Mouse (Mus musculus): ENCODE measurements around the gene Slc16a3. TPM values are rescaled to one million over a fixed set of nuclear protein-coding genes. Genes with fewer than 3 reads are reported as not detected.

The Slc16a3 gene
- polyA plus RNA-seq, 1 experiment from 2014 or later = 12.7 TPM

- H3K36me3 ChIP-seq = no peaks in the 10 kb centered on the region
- H3K4me2 ChIP-seq = no peak overlapping the region
- no peaks in the 10 kb centered on the region for H3K9me3 ChIP-seq
- H3K27me3 ChIP-seq = no peaks in the 10 kb centered on the region
- no peak overlapping the region for H3K27ac ChIP-seq (replicated peaks)
- no peaks in the 10 kb centered on the region for H3K4me1 ChIP-seq (replicated peaks)
- no peak for ATAC-seq (ENCODE audit: low read depth)
- H3K9ac ChIP-seq = no peak overlapping the region
- H3K4me3 ChIP-seq = no peak overlapping the region
- WGBS = 66% methylated on average over 6 of the region's 6 CpGs
Observed at GRCm38 (mm10) chr11:121006184-121006583, 57.9 kb downstream of the Slc16a3 start.

- ATAC-seq (ENCODE audit: low read depth) = no peak
- Histone ChIP-seq H3K27me3 (no peaks in the 10 kb centered on the region), H3K4me2 (no peak overlapping the region), H3K9me3 (no peaks in the 10 kb centered on the region), H3K4me1 (replicated peaks) (no peaks in the 10 kb centered on the region), H3K9ac (no peak overlapping the region), H3K4me3 (no peak overlapping the region), H3K36me3 (no peaks in the 10 kb centered on the region), H3K27ac (replicated peaks) (no peak overlapping the region)
- 93% methylated on average over 3 of the region's 3 CpGs for WGBS
Observed at GRCm38 (mm10) chr11:121010044-121010755, 61.9 kb downstream of the Slc16a3 start.

Other genes starting within 250 kb of the Slc16a3 start
- 91.2 and 101 TPM in 2 replicates for gene Cenpx, start 234.7 kb upstream of the Slc16a3 start, polyA plus RNA-seq (2015; fragmentation: Nextera tagmentation; extraction: Ambion mirVana)
- 64.4 and 66.0 TPM in 2 replicates for gene Lrrc45, start 234.6 kb upstream of the Slc16a3 start, polyA plus RNA-seq (2015; fragmentation: Nextera tagmentation; extraction: Ambion mirVana)
- gene Rac3, start 227.0 kb upstream of the Slc16a3 start, polyA plus RNA-seq (2015; fragmentation: Nextera tagmentation; extraction: Ambion mirVana) = 235 and 267 TPM in 2 replicates
- 10.6 and 13.0 TPM in 2 replicates for gene Dcxr, start 221.2 kb upstream of the Slc16a3 start, polyA plus RNA-seq (2015; fragmentation: Nextera tagmentation; extraction: Ambion mirVana)
- gene Cbr2, start 216.4 kb upstream of the Slc16a3 start, polyA plus RNA-seq (2015; fragmentation: Nextera tagmentation; extraction: Ambion mirVana) = 0.99 and 1.2 TPM in 2 replicates
- gene Hmga1b, start 185.7 kb upstream of the Slc16a3 start, polyA plus RNA-seq (2015; fragmentation: Nextera tagmentation; extraction: Ambion mirVana) = 2.4 and 2.5 TPM in 2 replicates
- 89.7 and 105 TPM in 2 replicates for gene Rfng, start 164.3 kb upstream of the Slc16a3 start, polyA plus RNA-seq (2015; fragmentation: Nextera tagmentation; extraction: Ambion mirVana)
- gene Gps1, start 164.2 kb upstream of the Slc16a3 start, polyA plus RNA-seq (2015; fragmentation: Nextera tagmentation; extraction: Ambion mirVana) = 243 and 255 TPM in 2 replicates
- 39.8 and 49.0 TPM in 2 replicates for gene Dus1l, start 152.1 kb upstream of the Slc16a3 start, polyA plus RNA-seq (2015; fragmentation: Nextera tagmentation; extraction: Ambion mirVana)
- gene Fasn, start 123.9 kb upstream of the Slc16a3 start, polyA plus RNA-seq (2015; fragmentation: Nextera tagmentation; extraction: Ambion mirVana) = 63.8 and 67.4 TPM in 2 replicates
- 3.9 and 4.2 TPM in 2 replicates for gene Ccdc57, start 15.6 kb upstream of the Slc16a3 start, polyA plus RNA-seq (2015; fragmentation: Nextera tagmentation; extraction: Ambion mirVana)
- gene Csnk1d, start 42.9 kb downstream of the Slc16a3 start, polyA plus RNA-seq (2015; fragmentation: Nextera tagmentation; extraction: Ambion mirVana) = 135 and 138 TPM in 2 replicates
- gene Cd7, start 90.9 kb downstream of the Slc16a3 start, polyA plus RNA-seq (2015; fragmentation: Nextera tagmentation; extraction: Ambion mirVana) = 0.20 TPM in 1 of 2 replicates, not detected in the other
- gene Sectm1b, start 115.1 kb downstream of the Slc16a3 start, polyA plus RNA-seq (2015; fragmentation: Nextera tagmentation; extraction: Ambion mirVana) = not detected in 2 replicates
- gene Sectm1a, start 132.7 kb downstream of the Slc16a3 start, polyA plus RNA-seq (2015; fragmentation: Nextera tagmentation; extraction: Ambion mirVana) = not detected in 2 replicates
- gene Tex19.2, start 170.2 kb downstream of the Slc16a3 start, polyA plus RNA-seq (2015; fragmentation: Nextera tagmentation; extraction: Ambion mirVana) = not detected in 2 replicates
- gene Tex19.1, start 197.7 kb downstream of the Slc16a3 start, polyA plus RNA-seq (2015; fragmentation: Nextera tagmentation; extraction: Ambion mirVana) = not detected in 2 replicates
- 0.47 and 0.56 TPM in 2 replicates for gene Uts2r, start 211.8 kb downstream of the Slc16a3 start, polyA plus RNA-seq (2015; fragmentation: Nextera tagmentation; extraction: Ambion mirVana)